Mouse (Mus musculus) cerebellum, postnatal 36 days (tissue): Measurements from ENCODE around the gene Gab1.
A peak's percentile ranks its signal among the peaks of the same experiment; 100 is the strongest.

Experiments used
- DNase-seq, 2 experiments: peaks; one replicate each; pipeline ENCODE4 v3.0.0; 2021 to 2022; ENCODE audit warnings: mixed read lengths in 2 of 2

Gab1 gene

GRCm38 (mm10) chr8:80880196-80881106, at the start of gene Gab1:
TSS of gene Gab1 (minus strand) at chr8:80880519.
- DNase-seq = peak; percentile 57 to 73

- DNase-seq = no peak
Observed at GRCm38 (mm10) chr8:80928770-80929169, 48.5 kb upstream of the Gab1 start.

GRCm38 (mm10) chr8:80923794-80924316, 43.5 kb upstream of the Gab1 start:
- DNase-seq = no peak

GRCm38 (mm10) chr8:80922642-80923041, 42.3 kb upstream of the Gab1 start:
- DNase-seq = peak; percentile 48 to 52

GRCm38 (mm10) chr8:80919130-80919529, 38.8 kb upstream of the Gab1 start:
- DNase-seq = no peak

- no peak for DNase-seq
Observed at GRCm38 (mm10) chr8:80918531-80918930, 38.2 kb upstream of the Gab1 start.

- no peak for DNase-seq
Observed at GRCm38 (mm10) chr8:80916463-80917235, 36.3 kb upstream of the Gab1 start.

- DNase-seq = no peak
Observed at GRCm38 (mm10) chr8:80913016-80913748, 32.9 kb upstream of the Gab1 start.

GRCm38 (mm10) chr8:80911400-80911799, 31.1 kb upstream of the Gab1 start:
- no peak for DNase-seq

GRCm38 (mm10) chr8:80908262-80908907, 28.1 kb upstream of the Gab1 start:
- peak in 1 of 2 experiments; percentile 10 for DNase-seq

GRCm38 (mm10) chr8:80902354-80902753, 22.0 kb upstream of the Gab1 start:
- DNase-seq = no peak

GRCm38 (mm10) chr8:80899364-80899763, 19.0 kb upstream of the Gab1 start:
- DNase-seq = no peak

GRCm38 (mm10) chr8:80896026-80896425, 15.7 kb upstream of the Gab1 start:
- no peak for DNase-seq

- DNase-seq = no peak
Observed at GRCm38 (mm10) chr8:80895397-80895796, 15.1 kb upstream of the Gab1 start.

GRCm38 (mm10) chr8:80894528-80894927, 14.2 kb upstream of the Gab1 start:
- DNase-seq = no peak

GRCm38 (mm10) chr8:80879426-80880195, 708 bp downstream of the Gab1 start:
- peak; percentile 58 for DNase-seq

GRCm38 (mm10) chr8:80878801-80879425, 1.4 kb downstream of the Gab1 start:
- DNase-seq = peak; percentile 23 to 38

GRCm38 (mm10) chr8:80878146-80878545, 2.2 kb downstream of the Gab1 start:
- DNase-seq = no peak

GRCm38 (mm10) chr8:80875537-80875936, 4.8 kb downstream of the Gab1 start:
- no peak for DNase-seq

- DNase-seq = no peak
Observed at GRCm38 (mm10) chr8:80873723-80874427, 6.4 kb downstream of the Gab1 start.
